Mouse (Mus musculus) Patski (cell line): ENCODE measurements at regions not wholly inside any gene's neighbourhood (a gene's known extent, or its start where the extent isn't known, plus 50 kb on each side); places are given as distances from the start of the nearest gene placed in this dataset.

ENCODE experiments used
- ATAC-seq: fragments of 100-300 bp; one replicate; pipeline ENCODE4 v1.8.0; 2021
- CTCF ChIA-PET: fragments of 350-600 bp; sonication (Branson Sonifier 250); formaldehyde crosslinking; loops from one replicate; lab custom pipeline; 2022; ENCODE audit warnings: inconsistent platforms; lab: Charles Lee
- POLR2A ChIA-PET: fragments of 350-600 bp; sonication (Branson Sonifier 250); formaldehyde crosslinking; loops from one replicate; lab custom pipeline; 2022; ENCODE audit warnings: antibody characterized with exemption, inconsistent platforms; lab: Charles Lee
- DNase-seq: peaks from one replicate; pipeline ENCODE4 v3.0.0-alpha.2; 2011; ENCODE audit warnings: low read depth, low spot score
- H3K27me3 ChIP-seq: fragments of 371-371 bp; one replicate; pipeline ENCODE4 v1.5.1; 2021
- CTCF ChIP-seq: fragments of 100-300 bp; IDR thresholded peaks from one replicate; pipeline ENCODE4 v1.5.1; 2021
- in situ Hi-C: fragments of 300-500 bp; cut with MboI; formaldehyde crosslinking; loops from 3 replicates; pipeline ENCODE4 v1.11.1; 2018; ENCODE audit warnings: low pct_unique_long_range_greater_than_20kb, mixed read lengths

GRCm38 (mm10) chr15:56832666-56833065, 644.8 kb downstream of the Slc22a22 start:
- in situ Hi-C loops, result loop anchor here (10.0 kb wide), 1 partner anchor 768 kb away; no protein-coding TSS in a partner anchor
- ChIA-PET POLR2A (no interaction called here), CTCF (no interaction called here)
- no peak for TF ChIP-seq CTCF
- H3K27me3 ChIP-seq, result no peaks in the 10 kb centered on the region
- DNase-seq, result peak; percentile 87
- peak; percentile 84 for ATAC-seq

- ATAC-seq, result no peak
- ChIA-PET POLR2A (no interaction called here), CTCF (no interaction called here)
- no peaks in the 10 kb centered on the region for H3K27me3 ChIP-seq
- in situ Hi-C loops, result no loop called here
- DNase-seq, result no peak
- no peak for TF ChIP-seq CTCF
Observed at GRCm38 (mm10) chr15:56820977-56821579, 656.3 kb downstream of the Slc22a22 start.

DNA sequence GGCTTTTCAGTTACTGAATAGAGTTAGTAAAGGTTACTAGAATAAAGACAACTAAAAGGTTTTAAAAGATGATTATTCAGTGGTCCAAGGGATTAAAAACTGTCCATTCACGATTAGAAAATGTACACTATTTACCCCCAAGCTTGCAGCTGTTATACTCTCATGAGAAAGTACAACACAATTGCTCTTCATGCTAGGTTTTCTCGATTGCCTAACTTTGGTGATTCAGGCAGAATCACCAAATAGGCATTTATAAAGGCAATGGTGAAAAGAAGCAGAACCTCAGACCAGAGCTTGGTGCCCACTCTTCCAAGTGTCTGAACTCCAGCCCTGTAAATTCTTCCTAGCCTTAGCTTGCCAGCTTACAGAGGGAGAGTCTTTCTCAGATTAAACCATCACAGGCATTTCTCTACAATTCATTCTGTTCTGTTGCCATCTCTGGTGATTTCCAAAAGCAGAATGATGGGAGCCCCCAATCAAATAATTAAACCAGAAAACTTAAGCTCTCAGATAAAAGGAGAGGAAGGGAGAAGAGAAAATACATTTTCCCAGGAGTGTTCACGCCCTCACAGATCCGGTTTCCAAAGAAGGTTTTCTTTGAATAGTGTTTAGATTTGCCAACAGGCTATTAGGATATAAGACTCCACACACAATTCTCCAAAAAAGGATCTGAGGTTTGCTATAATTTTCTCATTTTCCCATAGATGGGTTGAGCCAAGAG, 657.0 kb downstream of the Slc22a22 start:
- ChIA-PET POLR2A (no interaction called here), CTCF (no interaction called here)
- DNase-seq, result no peak
- H3K27me3 ChIP-seq, result no peaks in the 10 kb centered on the region
- in situ Hi-C loops, result no loop called here
- peak; percentile 47 for ATAC-seq
- no peak for TF ChIP-seq CTCF

DNA sequence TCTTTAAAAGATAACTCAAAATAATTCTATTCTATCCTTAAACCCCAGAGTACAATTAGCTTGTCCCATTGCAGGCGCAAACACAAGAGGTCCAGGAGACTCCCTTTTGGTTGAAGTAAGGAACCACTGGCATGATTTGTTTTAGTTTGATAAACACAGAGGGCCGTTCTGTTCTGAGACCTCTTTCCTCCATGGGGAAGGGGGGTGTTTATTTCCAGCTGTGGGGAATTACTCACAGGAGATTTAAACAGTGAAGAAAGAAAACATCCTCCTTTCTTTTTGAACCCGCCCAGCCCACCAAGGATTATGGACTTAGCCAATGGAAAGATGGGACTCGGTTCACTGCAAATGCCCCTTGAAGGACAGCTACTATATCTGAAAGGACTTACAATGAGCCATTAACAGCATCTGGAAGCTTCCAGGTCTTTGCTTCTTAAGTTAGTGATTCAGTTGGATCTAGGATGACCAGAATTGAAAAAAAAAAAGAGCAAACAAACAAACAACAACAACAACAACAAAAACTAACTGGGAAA, 659.2 kb downstream of the Slc22a22 start:
- TF ChIP-seq CTCF, result no peak
- ChIA-PET CTCF (interaction anchor here (1.1 to 1.5 kb wide), 5 partner anchors 8 to 216 kb away, joined by 3 read pairs; no protein-coding TSS in a partner anchor), POLR2A (no interaction called here)
- ATAC-seq, result no peak
- no peaks in the 10 kb centered on the region for H3K27me3 ChIP-seq
- in situ Hi-C loops, result no loop called here
- DNase-seq, result no peak

DNA sequence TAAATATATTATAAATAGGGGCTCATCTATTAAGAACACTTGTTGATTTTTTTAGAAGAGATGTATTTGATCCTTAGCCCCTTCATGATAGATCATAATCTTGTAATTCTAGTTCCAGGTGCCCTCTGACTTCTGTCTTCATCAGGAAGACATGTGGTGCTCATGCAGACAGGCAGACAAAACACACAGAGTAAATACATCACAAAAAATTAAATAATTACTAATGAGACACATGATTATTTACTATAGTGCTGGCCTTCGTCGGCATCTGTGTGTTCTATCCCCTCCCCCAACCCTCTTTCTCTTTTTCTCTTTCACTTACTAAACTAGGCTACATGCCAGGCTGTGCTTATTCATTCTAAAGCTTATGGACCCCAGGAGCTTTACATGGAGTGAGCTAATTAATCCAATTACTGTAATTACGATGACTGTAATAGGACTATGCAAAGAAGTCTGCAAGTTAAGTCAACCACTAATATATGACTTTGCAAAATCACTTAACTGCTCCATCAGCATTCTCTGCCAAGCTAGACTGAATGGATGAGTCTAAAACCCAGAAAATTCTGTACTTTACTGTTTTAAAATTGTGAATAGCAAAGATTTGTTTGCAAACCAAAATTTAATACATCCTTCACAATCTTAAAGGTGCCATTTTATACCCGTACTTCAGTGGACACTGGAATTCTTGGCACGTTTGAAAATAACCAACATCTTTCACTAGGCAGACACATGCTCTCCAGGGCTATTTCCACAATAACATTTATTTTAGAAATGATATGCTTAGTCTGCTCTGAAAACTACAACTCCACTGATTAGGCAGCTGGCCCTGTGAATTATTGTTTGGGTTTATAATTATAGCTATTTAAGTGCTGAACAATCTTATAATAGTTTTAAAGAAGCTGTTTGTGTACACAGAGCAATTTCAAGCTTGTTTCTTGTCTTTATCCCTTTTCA, 659.9 kb downstream of the Slc22a22 start:
- in situ Hi-C loops, result no loop called here
- ATAC-seq, result no peak

DNA sequence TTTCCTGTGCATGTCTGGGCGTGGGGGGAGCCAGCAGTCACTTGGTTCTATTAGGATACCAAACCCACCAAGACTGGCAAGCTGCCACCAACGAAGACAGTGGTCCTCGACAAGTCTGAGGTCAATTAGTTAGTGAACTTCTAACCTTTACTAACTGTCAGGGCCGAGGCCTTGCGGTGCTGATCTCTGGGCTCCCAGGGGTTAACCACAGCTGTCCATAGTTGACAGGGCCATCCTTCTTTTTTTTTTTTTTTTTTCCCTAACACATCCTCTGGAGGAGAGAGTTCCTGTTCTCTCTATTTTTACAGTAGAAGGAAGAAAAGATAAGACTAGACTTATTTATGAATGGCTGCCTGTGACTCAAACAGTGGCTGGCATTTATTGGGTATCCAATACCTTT, 663.5 kb downstream of the Slc22a22 start:
- ATAC-seq, result no peak
- no peak for DNase-seq
- no peak for TF ChIP-seq CTCF

More for the DNA sequence above, 659.9 kb downstream of the Slc22a22 start:
- no peak for DNase-seq
- POLR2A ChIA-PET, result no interaction called here
- CTCF ChIA-PET, result interaction anchor here (1.1 to 1.5 kb wide), 6 partner anchors 9 to 217 kb away, joined by 3 to 4 read pairs (median 3); no protein-coding TSS in a partner anchor
- no peak for TF ChIP-seq CTCF
- H3K27me3 ChIP-seq, result no peaks in the 10 kb centered on the region

DNA sequence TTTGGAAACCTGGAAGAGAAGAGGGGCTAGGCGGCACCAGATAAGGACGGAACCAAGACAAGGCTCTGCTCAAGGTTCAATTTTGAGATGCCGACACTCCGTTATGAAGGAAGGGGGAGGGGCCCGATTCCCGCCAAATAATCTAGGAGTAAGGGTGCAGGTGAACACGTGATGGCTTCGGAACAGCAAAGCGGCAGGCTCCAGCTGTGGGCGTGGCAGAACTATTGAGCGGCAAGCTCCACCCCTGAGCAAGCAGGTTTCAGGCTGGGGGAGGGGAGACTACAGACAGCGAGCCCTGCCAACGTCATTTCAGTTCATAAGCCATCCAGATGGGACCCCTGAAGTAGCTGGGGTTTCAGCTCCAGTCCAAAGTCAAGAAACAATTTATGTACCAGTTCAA, 667.3 kb downstream of the Slc22a22 start:
- in situ Hi-C loops, result no loop called here
- ChIA-PET POLR2A (no interaction called here), CTCF (interaction anchor here (1.4 kb wide), 1 partner anchor 24 kb away, joined by 3 read pairs; no protein-coding TSS in a partner anchor)
- no peaks in the 10 kb centered on the region for H3K27me3 ChIP-seq
- no peak for TF ChIP-seq CTCF
- DNase-seq (no peak), ATAC-seq (no peak)

More for the DNA sequence above, 663.5 kb downstream of the Slc22a22 start:
- ChIA-PET CTCF (interaction anchor here (1.0 kb wide), 1 partner anchor 11 kb away, joined by 3 read pairs; no protein-coding TSS in a partner anchor), POLR2A (no interaction called here)
- H3K27me3 ChIP-seq, result no peaks in the 10 kb centered on the region
- in situ Hi-C loops, result no loop called here

- in situ Hi-C loops, result no loop called here
- POLR2A ChIA-PET, result no interaction called here
- CTCF ChIA-PET, result interaction anchor here (0.9 to 1.1 kb wide), 3 partner anchors 11 to 22 kb away, joined by 3 to 4 read pairs (median 3); no protein-coding TSS in a partner anchor
- DNase-seq, result no peak
- TF ChIP-seq CTCF, result no peak
- H3K27me3 ChIP-seq, result no peaks in the 10 kb centered on the region
- no peak for ATAC-seq
Observed at GRCm38 (mm10) chr15:56807611-56808010, 669.8 kb downstream of the Slc22a22 start.

DNA sequence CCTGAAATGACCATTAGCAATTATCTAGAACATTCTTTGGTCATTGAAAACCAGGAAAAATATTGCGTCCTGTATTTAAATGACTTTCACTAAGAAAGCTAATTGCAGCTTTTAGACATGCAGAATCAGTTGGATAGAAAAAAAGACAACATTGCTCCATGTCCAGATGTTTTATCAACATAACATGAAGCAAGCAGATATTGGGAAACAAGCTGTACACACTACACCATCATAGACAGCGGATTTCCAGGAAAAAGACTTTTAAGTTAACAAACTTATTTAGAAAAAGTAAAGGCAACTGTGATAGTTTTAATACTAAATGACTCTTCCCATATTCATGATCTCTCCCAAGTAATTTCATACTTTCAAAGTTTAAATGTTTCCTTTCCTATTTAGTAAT, 675.5 kb downstream of the Slc22a22 start:
- ChIA-PET POLR2A (no interaction called here), CTCF (no interaction called here)
- in situ Hi-C loops, result no loop called here
- TF ChIP-seq CTCF, result no peak
- ATAC-seq (no peak), DNase-seq (no peak)
- no peaks in the 10 kb centered on the region for H3K27me3 ChIP-seq

- POLR2A ChIA-PET, result interaction anchor here (0.6 kb wide), 1 partner anchor 9 kb away, joined by 3 read pairs; no protein-coding TSS in a partner anchor
- H3K27me3 ChIP-seq, result no peaks in the 10 kb centered on the region
- CTCF ChIA-PET, result no interaction called here
- in situ Hi-C loops, result no loop called here
- DNase-seq (no peak), ATAC-seq (no peak)
- TF ChIP-seq CTCF, result no peak
Observed at GRCm38 (mm10) chr15:56775431-56775830, 702.0 kb downstream of the Slc22a22 start.
